Mouse (Mus musculus): Measurements from ENCODE around the gene Hyal2. TPM values are rescaled to one million over a fixed set of nuclear protein-coding genes. Genes with fewer than 3 reads are reported as not detected.

Hyal2 gene
- polyA plus RNA-seq, 1 experiment from 2014 or later: 138 TPM

DNA sequence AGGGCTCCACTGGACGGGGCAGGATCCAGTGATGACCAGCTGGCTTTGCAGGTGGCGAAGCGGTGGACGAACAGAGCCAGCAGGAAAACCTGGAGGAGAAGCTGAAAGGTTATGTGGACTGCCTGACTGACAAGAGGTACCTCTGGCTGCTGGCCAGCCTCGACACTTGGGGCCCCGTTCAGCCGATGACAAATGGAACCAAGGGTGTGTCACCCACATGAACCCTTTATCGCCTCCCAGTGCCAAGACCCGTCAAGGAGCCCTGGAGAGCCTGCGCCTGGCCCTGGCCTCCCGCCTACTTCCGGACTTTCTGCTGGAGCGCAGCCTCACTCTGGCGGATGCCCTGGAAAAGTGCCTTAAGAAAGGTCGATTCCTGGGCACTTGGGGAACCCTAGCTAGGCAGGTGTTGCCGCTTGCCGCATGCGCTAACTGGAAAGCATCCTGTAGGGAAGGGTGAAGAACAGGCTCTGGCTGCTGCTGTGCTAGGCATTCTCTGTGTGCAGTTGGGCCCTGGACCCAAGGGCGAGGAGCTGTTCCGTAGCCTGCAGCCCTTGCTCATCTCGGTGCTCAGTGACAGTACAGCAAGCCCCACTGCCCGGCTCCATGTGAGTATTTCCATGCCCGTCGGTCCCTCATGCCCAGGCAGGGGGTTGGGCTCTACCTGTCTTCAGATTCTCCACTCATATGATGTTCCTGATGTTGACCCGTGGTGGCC is 22.5 kb downstream of the Hyal2 start:
- ATAC-seq (replicated peaks; ENCODE audit: insufficient number of reproducible peaks, low FRiP score, low TSS enrichment, low read depth): no peak
- Histone ChIP-seq H3K4me3 (ENCODE audit: low read depth, low read length) (no peak overlapping the region), H3K27me3 (ENCODE audit: control insufficient read depth, insufficient read depth, low read length) (no peaks in the 10 kb centered on the region), H3K9me3 (replicated peaks; ENCODE audit: control insufficient read depth, low read length) (no peaks in the 10 kb centered on the region), H3K9ac (replicated peaks; ENCODE audit: low read length) (no peak overlapping the region), H3K27ac (replicated peaks; ENCODE audit: low read depth, low read length) (no peak overlapping the region), H3K36me3 (replicated peaks; ENCODE audit: control insufficient read depth, insufficient read depth, low read depth, low read length) (peaks cover 11% of the 10 kb centered on the region), H3K4me1 (ENCODE audit: control insufficient read depth, insufficient read depth, low read length) (peaks cover 3% of the 10 kb centered on the region), H3K4me2 (ENCODE audit: low read depth, low read length) (no peak overlapping the region)
- DNase-seq (ENCODE audit: low spot score): no peak
- 90% methylated on average over 25 of the region's 25 CpGs for WGBS

DNA sequence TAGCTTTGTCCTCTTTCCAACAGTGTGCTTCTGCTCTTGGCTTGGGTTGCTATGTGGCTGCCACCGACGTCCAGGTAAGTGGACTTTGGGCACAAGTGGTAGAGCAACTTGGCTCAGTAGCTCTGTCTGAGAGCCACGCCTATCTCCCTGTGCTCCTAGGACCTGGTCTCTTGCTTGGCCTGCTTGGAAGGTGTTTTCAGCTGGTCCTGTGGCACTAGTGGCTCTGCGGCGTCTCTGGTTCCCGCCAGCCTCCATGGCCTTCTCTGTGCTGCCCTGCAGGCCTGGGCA is 23.0 kb downstream of the Hyal2 start:
- Histone ChIP-seq H3K9ac (replicated peaks; ENCODE audit: low read length) (no peak overlapping the region), H3K4me3 (ENCODE audit: low read depth, low read length) (no peak overlapping the region), H3K27me3 (ENCODE audit: control insufficient read depth, insufficient read depth, low read length) (no peaks in the 10 kb centered on the region), H3K4me1 (ENCODE audit: control insufficient read depth, insufficient read depth, low read length) (peaks cover 3% of the 10 kb centered on the region), H3K9me3 (replicated peaks; ENCODE audit: control insufficient read depth, low read length) (no peaks in the 10 kb centered on the region), H3K36me3 (replicated peaks; ENCODE audit: control insufficient read depth, insufficient read depth, low read depth, low read length) (peaks cover 11% of the 10 kb centered on the region), H3K27ac (replicated peaks; ENCODE audit: low read depth, low read length) (no peak overlapping the region), H3K4me2 (ENCODE audit: low read depth, low read length) (no peak overlapping the region)
- DNase-seq (ENCODE audit: low spot score): no peak
- WGBS: 99% methylated on average over 6 of the region's 6 CpGs
- no peak for ATAC-seq (replicated peaks; ENCODE audit: insufficient number of reproducible peaks, low FRiP score, low TSS enrichment, low read depth)

DNA sequence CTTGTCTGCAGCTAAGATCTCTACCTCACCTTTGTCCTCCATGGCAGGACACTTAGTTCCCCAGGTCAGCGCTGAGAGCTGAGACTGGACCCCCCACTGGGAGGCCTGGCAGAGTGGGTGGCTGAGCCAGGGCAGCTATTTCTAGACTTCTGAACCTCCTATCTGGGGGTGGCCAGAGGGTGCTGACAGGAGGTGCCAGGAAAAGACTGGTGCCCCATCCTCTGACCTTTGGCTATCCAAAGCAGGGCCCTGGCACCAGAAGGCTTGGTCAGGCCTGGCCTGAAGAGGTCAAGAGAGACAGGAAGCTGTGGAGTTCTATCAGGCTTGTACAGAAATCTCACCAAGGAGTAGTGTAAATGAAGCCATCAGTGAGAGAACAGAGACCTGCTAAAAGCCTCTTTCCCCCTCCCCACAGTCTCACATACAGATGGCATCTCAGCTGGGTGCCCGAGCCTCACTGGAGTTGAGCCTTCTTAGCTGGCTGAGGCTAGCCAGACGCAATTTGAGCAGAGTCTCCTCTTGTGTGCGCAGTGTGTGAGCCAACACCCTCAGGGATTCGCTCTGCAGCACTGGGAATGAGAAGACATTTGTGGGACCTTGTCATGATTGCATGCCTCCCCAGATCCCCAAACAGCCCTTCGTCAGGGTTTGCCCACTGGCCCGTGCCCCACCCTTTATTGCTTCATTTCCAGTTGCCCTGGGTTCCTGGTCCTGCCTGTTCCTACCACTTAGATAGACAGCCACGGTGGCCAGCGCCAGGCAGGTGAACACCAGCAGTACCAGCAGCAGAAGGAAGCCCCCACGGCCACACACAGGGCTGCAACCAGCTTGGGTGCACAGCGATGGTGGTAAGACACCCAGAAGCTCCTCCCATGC is 25.6 kb downstream of the Hyal2 start:
- Histone ChIP-seq H3K27me3 (ENCODE audit: control insufficient read depth, insufficient read depth, low read length) (no peaks in the 10 kb centered on the region), H3K4me1 (ENCODE audit: control insufficient read depth, insufficient read depth, low read length) (peaks cover 1% of the 10 kb centered on the region), H3K4me2 (ENCODE audit: low read depth, low read length) (no peak overlapping the region), H3K9me3 (replicated peaks; ENCODE audit: control insufficient read depth, low read length) (no peaks in the 10 kb centered on the region), H3K4me3 (ENCODE audit: low read depth, low read length) (no peak overlapping the region), H3K27ac (replicated peaks; ENCODE audit: low read depth, low read length) (no peak overlapping the region), H3K36me3 (replicated peaks; ENCODE audit: control insufficient read depth, insufficient read depth, low read depth, low read length) (peaks cover 11% of the 10 kb centered on the region), H3K9ac (replicated peaks; ENCODE audit: low read length) (no peak overlapping the region)
- WGBS: 83% methylated on average over 11 of the region's 11 CpGs
- ATAC-seq (replicated peaks; ENCODE audit: insufficient number of reproducible peaks, low FRiP score, low TSS enrichment, low read depth) (no peak), DNase-seq (ENCODE audit: low spot score) (no peak)

DNA sequence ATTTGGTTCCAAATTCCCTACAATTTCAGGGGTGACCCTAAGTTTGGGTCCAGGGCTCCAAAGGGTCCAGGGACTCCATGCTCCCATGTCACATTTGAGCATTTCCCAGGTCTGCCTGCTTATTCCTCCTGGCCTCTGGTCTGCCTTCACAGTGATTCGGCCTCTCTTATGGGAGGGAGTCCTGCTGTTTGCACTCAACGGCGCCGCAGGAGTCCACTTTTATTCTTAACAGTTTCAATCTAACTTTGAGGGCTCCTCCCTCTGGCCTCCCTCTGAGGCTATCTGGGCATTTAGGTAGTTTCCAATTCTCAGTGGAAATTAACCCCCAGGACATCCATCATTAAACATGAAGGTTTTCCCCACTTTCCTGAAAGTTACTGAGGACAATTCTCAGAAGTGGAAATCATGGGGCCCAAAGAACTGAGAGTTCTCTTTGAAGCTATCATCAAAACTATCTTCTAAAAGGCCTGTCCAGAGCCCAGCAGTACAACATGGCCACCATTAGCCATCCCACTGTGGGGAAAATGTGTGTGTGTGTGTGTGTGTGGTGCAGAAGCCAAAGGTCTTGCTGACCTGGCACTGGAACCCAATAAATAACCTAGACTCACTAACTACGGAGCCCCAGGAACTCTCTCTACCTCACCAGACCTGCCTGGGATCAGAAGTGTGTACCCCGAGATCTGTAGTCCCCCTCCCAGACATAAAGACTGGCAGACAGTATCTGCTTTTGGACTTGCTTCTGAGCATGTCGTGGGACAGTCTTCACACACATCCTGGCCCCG is 26.7 kb downstream of the Hyal2 start:
- Histone ChIP-seq H3K27me3 (ENCODE audit: control insufficient read depth, insufficient read depth, low read length) (no peaks in the 10 kb centered on the region), H3K36me3 (replicated peaks; ENCODE audit: control insufficient read depth, insufficient read depth, low read depth, low read length) (peaks cover 11% of the 10 kb centered on the region), H3K4me3 (ENCODE audit: low read depth, low read length) (no peak overlapping the region), H3K4me1 (ENCODE audit: control insufficient read depth, insufficient read depth, low read length) (no peaks in the 10 kb centered on the region), H3K4me2 (ENCODE audit: low read depth, low read length) (no peak overlapping the region), H3K27ac (replicated peaks; ENCODE audit: low read depth, low read length) (no peak overlapping the region), H3K9ac (replicated peaks; ENCODE audit: low read length) (no peak overlapping the region), H3K9me3 (replicated peaks; ENCODE audit: control insufficient read depth, low read length) (no peaks in the 10 kb centered on the region)
- ATAC-seq (replicated peaks; ENCODE audit: insufficient number of reproducible peaks, low FRiP score, low TSS enrichment, low read depth): no peak
- no peak for DNase-seq (ENCODE audit: low spot score)
- WGBS: 78% methylated on average over 8 of the region's 8 CpGs

DNA sequence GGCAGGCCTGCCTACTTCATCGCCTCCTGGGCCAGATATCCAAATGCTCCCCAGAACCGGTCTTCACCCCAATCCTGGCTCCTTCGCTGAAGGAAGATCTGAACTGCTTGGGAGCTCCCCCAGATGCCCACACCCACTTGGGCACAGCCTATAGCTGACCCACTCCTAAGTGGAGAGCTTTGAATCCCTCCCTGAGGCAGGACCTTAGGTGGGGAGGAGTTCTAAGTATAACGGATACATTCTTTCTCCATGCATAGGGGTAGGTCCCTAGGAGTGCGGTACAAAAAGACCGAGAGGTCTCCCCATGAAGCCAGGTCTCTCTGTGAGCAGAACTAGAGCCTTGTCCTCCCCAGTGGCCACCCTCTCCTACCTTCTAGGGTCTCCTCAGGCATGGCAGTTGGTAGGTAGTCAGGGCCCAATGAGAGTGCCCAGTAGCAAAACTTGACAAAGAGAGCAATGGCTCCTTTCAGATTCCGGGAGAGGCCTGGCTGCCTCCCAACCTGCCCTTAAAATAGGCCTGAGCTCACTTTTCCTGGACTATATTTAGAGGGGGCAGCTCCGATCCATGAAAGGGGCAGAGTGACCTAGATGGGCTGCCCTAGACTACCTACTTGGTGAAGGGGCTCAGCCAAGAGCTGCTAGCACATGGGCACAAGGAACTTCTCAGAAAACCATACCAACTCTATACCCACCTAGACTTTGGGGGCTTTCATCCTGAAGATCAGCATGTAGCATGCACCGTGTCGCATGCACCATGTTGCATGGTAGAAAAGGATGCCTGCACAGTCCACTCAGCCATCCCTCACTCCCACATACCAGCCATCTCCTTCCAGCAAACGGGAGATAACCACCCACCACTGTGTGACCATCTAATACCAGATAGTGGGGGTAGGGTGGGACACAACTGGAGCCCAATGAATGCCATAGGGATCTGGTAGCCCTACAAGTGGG is 29.1 kb downstream of the Hyal2 start:
- Histone ChIP-seq H3K9ac (replicated peaks; ENCODE audit: low read length) (no peak overlapping the region), H3K4me1 (ENCODE audit: control insufficient read depth, insufficient read depth, low read length) (no peaks in the 10 kb centered on the region), H3K9me3 (replicated peaks; ENCODE audit: control insufficient read depth, low read length) (no peaks in the 10 kb centered on the region), H3K27me3 (ENCODE audit: control insufficient read depth, insufficient read depth, low read length) (no peaks in the 10 kb centered on the region), H3K4me2 (ENCODE audit: low read depth, low read length) (no peak overlapping the region), H3K4me3 (ENCODE audit: low read depth, low read length) (no peak overlapping the region), H3K27ac (replicated peaks; ENCODE audit: low read depth, low read length) (no peak overlapping the region), H3K36me3 (replicated peaks; ENCODE audit: control insufficient read depth, insufficient read depth, low read depth, low read length) (peaks cover 6% of the 10 kb centered on the region)
- DNase-seq (ENCODE audit: low spot score) (no peak), ATAC-seq (replicated peaks; ENCODE audit: insufficient number of reproducible peaks, low FRiP score, low TSS enrichment, low read depth) (no peak)
- WGBS: 88% methylated on average over 11 of the region's 11 CpGs

DNA sequence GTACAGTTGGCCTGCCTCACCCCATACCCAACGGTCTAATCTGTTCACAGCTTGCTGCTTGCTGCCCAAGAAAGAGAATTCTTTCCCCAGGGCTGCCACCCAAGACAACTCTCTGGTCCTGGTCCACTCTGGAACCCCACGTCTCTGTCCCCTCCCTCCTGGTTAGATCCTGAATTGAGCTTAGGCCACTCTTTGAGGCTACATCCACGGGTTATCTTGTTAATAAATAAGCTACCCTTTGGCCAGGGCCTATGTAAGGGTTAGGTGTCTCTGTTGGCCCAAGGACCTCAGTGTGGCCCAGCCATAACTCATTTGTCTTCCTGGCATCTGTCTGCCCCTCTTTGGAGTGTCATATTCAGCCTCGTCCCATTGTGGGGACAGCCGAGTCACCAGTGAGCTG is 30.6 kb downstream of the Hyal2 start:
- DNase-seq (ENCODE audit: low spot score) (no peak), ATAC-seq (replicated peaks; ENCODE audit: insufficient number of reproducible peaks, low FRiP score, low TSS enrichment, low read depth) (no peak)
- no peaks in the 10 kb centered on the region for H3K4me1 ChIP-seq (ENCODE audit: control insufficient read depth, insufficient read depth, low read length)
- H3K27ac ChIP-seq (replicated peaks; ENCODE audit: low read depth, low read length): no peak overlapping the region
- no peaks in the 10 kb centered on the region for H3K9me3 ChIP-seq (replicated peaks; ENCODE audit: control insufficient read depth, low read length)
- no peaks in the 10 kb centered on the region for H3K27me3 ChIP-seq (ENCODE audit: control insufficient read depth, insufficient read depth, low read length)
- WGBS: 79% methylated on average over 5 of the region's 5 CpGs
- H3K9ac ChIP-seq (replicated peaks; ENCODE audit: low read length): no peak overlapping the region
- 0 out of 2 replicates have a peak, but pooled peaks cover 3% of the 10 kb centered on the region for H3K36me3 ChIP-seq (replicated peaks; ENCODE audit: control insufficient read depth, insufficient read depth, low read depth, low read length)
- H3K4me3 ChIP-seq (ENCODE audit: low read depth, low read length): no peak overlapping the region
- no peak overlapping the region for H3K4me2 ChIP-seq (ENCODE audit: low read depth, low read length)

DNA sequence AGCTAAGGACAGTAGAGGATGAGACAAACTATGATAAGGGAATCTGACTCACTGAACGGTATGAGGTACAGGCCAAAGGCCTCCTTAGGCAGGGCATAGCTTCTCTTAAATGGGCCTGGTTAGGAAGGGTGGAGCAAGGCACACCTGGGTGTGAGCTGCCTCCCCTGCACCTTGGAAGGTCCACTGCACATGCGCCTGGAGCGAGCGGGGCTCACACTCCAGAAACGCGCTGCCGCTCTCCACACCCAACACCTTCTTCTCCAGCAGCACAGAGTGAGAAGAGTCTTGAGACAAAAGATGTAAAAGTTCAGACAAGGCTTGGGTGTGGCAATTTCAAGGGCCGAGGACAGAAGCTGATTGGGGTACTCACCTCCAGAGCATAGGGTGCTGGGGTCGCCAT is 31.7 kb downstream of the Hyal2 start:
- H3K9me3 ChIP-seq (replicated peaks; ENCODE audit: control insufficient read depth, low read length): no peaks in the 10 kb centered on the region
- whole genome bisulfite sequencing: 85% methylated on average over 9 of the region's 9 CpGs
- H3K27ac ChIP-seq (replicated peaks; ENCODE audit: low read depth, low read length): no peak overlapping the region
- H3K36me3 ChIP-seq (replicated peaks; ENCODE audit: control insufficient read depth, insufficient read depth, low read depth, low read length): no peaks in the 10 kb centered on the region
- H3K9ac ChIP-seq (replicated peaks; ENCODE audit: low read length): no peak overlapping the region
- no peak overlapping the region; the same call in 1 of the 2 replicates for H3K4me2 ChIP-seq (ENCODE audit: low read depth, low read length)
- no peak for DNase-seq (ENCODE audit: low spot score)
- H3K4me1 ChIP-seq (ENCODE audit: control insufficient read depth, insufficient read depth, low read length): no peaks in the 10 kb centered on the region; the same call in 1 of the 2 replicates
- H3K27me3 ChIP-seq (ENCODE audit: control insufficient read depth, insufficient read depth, low read length): no peaks in the 10 kb centered on the region
- ATAC-seq (replicated peaks; ENCODE audit: insufficient number of reproducible peaks, low FRiP score, low TSS enrichment, low read depth): no peak
- H3K4me3 ChIP-seq (ENCODE audit: low read depth, low read length): no peak overlapping the region
